In genomic region chr16:35734038-35734437, GRCm38 (mm10) we compare ENCODE assay signal across 8 mouse cellular contexts. TPM values are rescaled to one million over a fixed set of nuclear protein-coding genes. Genes with fewer than 3 reads are reported as not detected.
A peak's percentile ranks its signal among the peaks of the same experiment; 100 is the strongest.
DNase-seq lines count a peak whose midpoint lies in the region.

No protein-coding gene starts in this region.

- DNase-seq in left cerebral cortex, adult 18-20 months (ENCODE audit: low spot score in 2 of 2), result peak; percentile 42 to 59
- no peak for DNase-seq in left cerebral cortex, adult 11 months (ENCODE audit: low spot score)
- peak; percentile 82 for DNase-seq in adrenal gland, postnatal 14 days
- peak; percentile 49 for DNase-seq in embryo, embryonic 11.5 days (ENCODE audit: low read depth, low spot score)
- peak; percentile 25 for DNase-seq in heart, postnatal 25 days (ENCODE audit: low spot score)
- peak; percentile 29 to 49 for DNase-seq in left cerebral cortex, postnatal 25 days (ENCODE audit: low spot score in 2 of 2)
- DNase-seq in monocyte, adult 2 months (ENCODE audit: low read depth in 1 of 2, low spot score in 2 of 2), result peak; percentile 11 to 52
- DNase-seq in testis, postnatal 10 days (ENCODE audit: low spot score), result peak; percentile 82

- intact Hi-C loops in heart, postnatal 25 days (cut with DNase I), result loop anchor here (1.0 to 5.0 kb wide), 2 partner anchors 83 to 417 kb away; no protein-coding TSS in a partner anchor
- intact Hi-C loops in left cerebral cortex, postnatal 25 days (cut with DNase I), result loop anchor here (1.0 to 5.0 kb wide), 2 partner anchors 33 to 83 kb away; partner anchors contain the start of gene Dirc2

RNA-seq across cellular contexts. Expression of gene Dirc2, which starts 35.1 kb away (rescaled TPM):
- total RNA-seq in left cerebral cortex, adult 18-20 months (2021), result 10 to 100 TPM; 65.7 to 68.0 TPM
- 28.3 and 32.9 TPM in 2 replicates for total RNA-seq in adrenal gland, postnatal 14 days (2021)
- 10 to 100 TPM; 54.2 to 63.4 TPM for total RNA-seq in heart, postnatal 25 days (2021)
- 10 to 100 TPM; 67.7 to 72.7 TPM for total RNA-seq in left cerebral cortex, postnatal 25 days (2021)

RNA-seq across cellular contexts. Expression of gene Hspbap1, which starts 36.1 kb away (rescaled TPM):
- total RNA-seq in left cerebral cortex, adult 18-20 months (2021), result 1 to 10 TPM; 7.1 to 7.2 TPM
- total RNA-seq in adrenal gland, postnatal 14 days (2021), result 5.3 and 6.0 TPM in 2 replicates
- total RNA-seq in heart, postnatal 25 days (2021), result 1 to 10 TPM; 3.0 to 3.1 TPM
- 1 to 10 TPM; 6.0 to 6.1 TPM for total RNA-seq in left cerebral cortex, postnatal 25 days (2021)
